Mouse (Mus musculus) megakaryocyte, embryonic 14.5 days (primary cell): ENCODE results near the gene Nploc4. TPM values are rescaled to one million over a fixed set of nuclear protein-coding genes. Genes with fewer than 3 reads are reported as not detected.
"Not testable (repeated sequence)": the region's sequence is repeated elsewhere in the genome, so short reads cannot be mapped to it uniquely, and the experiment has no call there.

Experiments
- H3K27me3 ChIP-seq: replicated peaks from 2 replicates; pipeline ENCODE3; 2012; ENCODE audit warnings: inconsistent platforms
- H3K36me3 ChIP-seq: replicated peaks from 2 replicates; pipeline ENCODE3; 2012; ENCODE audit warnings: low read length, inconsistent platforms, mixed read lengths
- H3K4me1 ChIP-seq: 2 replicates; pipeline ENCODE4 v1.6.1; 2012; ENCODE audit warnings: inconsistent platforms
- H3K4me3 ChIP-seq: replicated peaks from 2 replicates; pipeline ENCODE3; 2012; ENCODE audit warnings: moderate library complexity, mild to moderate bottlenecking, inconsistent platforms
- H3K9me3 ChIP-seq: 2 replicates; pipeline ENCODE4 v1.6.1; 2012; ENCODE audit warnings: inconsistent platforms
- FLI1 ChIP-seq: IDR thresholded peaks from 2 replicates; pipeline ENCODE4 v1.6.1; 2012; ENCODE audit warnings: low read length, inconsistent platforms, mixed read lengths
- GATA1 ChIP-seq: IDR thresholded peaks from 3 replicates; pipeline ENCODE4 v1.6.1; 2012; ENCODE audit warnings: mixed read lengths, low read length, inconsistent platforms, borderline replicate concordance
- polyA plus RNA-seq: library from polyadenylated mRNA; stranded (reverse); fragments of >175 nt; gene quantifications from 2 replicates; pipeline ENCODE4 v1.2.3, GENCODE M21; 2012; ENCODE audit warnings: low replicate concordance; ENCODE audit not compliant: insufficient read depth

The Nploc4 gene
- polyA plus RNA-seq, 1 experiment = 56.7 TPM

DNA sequence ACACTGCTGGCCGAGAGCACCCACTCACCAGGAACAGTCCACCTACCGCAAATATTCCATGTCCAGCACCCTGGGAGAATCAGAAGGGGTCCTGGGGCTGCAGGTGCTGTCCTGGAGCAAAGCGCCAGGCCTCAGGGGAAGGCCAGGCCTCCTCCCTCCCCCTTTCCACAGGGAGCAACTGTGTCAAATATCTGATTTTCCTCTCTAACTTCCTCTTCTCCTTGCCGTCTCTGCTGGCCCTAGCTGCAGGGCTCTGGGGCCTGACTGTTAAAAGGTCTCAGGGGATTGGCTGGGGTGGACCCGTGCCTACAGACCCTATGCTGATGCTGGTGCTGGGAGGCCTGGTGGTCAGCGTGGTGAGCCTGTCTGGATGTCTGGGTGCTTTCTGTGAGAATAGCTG lies 6.6 kb upstream of the Nploc4 start:
- peaks cover 37% of the 10 kb centered on the region for H3K4me1 ChIP-seq
- H3K4me3 ChIP-seq = no peak overlapping the region
- H3K27me3 ChIP-seq = peaks cover 11% of the 10 kb centered on the region
- TF ChIP-seq GATA1 (no peak), FLI1 (no peak)
- H3K36me3 ChIP-seq = no peaks in the 10 kb centered on the region
- H3K9me3 ChIP-seq = no peaks in the 10 kb centered on the region

GRCm38 (mm10) chr11:120442765-120443280 lies 5.3 kb upstream of the Nploc4 start:
- no peaks in the 10 kb centered on the region for H3K9me3 ChIP-seq
- no peak for TF ChIP-seq FLI1
- no peak for TF ChIP-seq GATA1
- peaks cover 11% of the 10 kb centered on the region for H3K27me3 ChIP-seq
- H3K36me3 ChIP-seq = no peaks in the 10 kb centered on the region
- no peak overlapping the region for H3K4me3 ChIP-seq
- H3K4me1 ChIP-seq = peaks cover 28% of the 10 kb centered on the region

DNA sequence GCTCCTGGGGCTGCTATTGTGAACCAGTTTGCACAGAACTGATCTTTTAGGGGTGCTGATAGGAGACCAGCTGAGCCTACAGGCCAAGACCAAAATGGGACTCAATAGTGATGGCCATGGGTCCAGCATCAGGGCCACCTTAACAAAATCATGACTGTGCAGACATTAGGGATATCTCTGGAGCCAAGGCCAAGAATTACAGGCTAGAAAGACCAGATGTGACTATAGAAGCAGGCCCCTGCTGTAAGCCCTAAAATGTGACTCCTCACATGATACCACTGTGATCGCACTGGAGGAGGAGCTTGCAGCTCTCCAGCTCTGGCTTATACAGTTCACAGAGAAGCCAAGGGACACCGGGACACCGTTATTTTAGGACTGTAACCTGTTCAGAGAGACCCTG lies 4.8 kb upstream of the Nploc4 start, which contains the start of gene Tspan10:
Gene Tspan10, plus strand, starts transcription at position 301 of the 400 bp plus-strand sequence.
- TF ChIP-seq FLI1 (no peak), GATA1 (no peak)
- H3K9me3 ChIP-seq = no peaks in the 10 kb centered on the region
- peaks cover 9% of the 10 kb centered on the region for H3K27me3 ChIP-seq
- H3K4me3 ChIP-seq = no peak within 1 kb of the TSS
- H3K4me1 ChIP-seq = peaks cover 27% of the 10 kb centered on the region
- no peaks in the 10 kb centered on the region for H3K36me3 ChIP-seq

DNA sequence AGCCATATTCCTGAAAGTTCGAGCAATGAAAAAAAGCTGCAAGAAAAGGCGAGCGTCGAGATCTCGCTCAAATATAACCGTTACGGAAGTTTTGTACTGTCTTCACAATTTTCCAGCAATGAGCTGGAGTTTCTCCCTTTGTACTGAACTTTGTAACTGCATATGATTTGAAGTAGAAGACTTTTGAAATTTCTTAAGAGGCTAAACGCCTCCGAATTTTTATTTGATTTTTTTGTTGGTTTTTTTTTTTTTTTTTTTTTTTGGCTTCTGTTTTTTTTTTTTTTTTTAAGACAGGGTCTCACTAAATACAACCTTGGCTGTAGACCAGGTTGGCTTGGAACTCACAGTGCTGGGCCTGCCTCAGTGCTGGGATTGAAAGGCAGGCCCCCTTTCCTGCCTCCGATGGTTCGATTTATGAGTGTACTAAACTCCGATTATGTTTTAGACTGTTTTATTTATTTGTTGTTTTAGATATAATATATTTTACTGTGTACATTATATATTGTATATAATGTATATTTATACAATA lies 413 bp upstream of the Nploc4 start:
- H3K27me3 ChIP-seq = no peaks in the 10 kb centered on the region
- H3K4me1 ChIP-seq = peaks cover 24% of the 10 kb centered on the region
- peaks cover 25% of the 10 kb centered on the region for H3K36me3 ChIP-seq
- TF ChIP-seq GATA1 = no peak
- TF ChIP-seq FLI1 = no peak
- no peaks in the 10 kb centered on the region for H3K9me3 ChIP-seq
- peak overlapping the region; percentile 98 for H3K4me3 ChIP-seq

DNA sequence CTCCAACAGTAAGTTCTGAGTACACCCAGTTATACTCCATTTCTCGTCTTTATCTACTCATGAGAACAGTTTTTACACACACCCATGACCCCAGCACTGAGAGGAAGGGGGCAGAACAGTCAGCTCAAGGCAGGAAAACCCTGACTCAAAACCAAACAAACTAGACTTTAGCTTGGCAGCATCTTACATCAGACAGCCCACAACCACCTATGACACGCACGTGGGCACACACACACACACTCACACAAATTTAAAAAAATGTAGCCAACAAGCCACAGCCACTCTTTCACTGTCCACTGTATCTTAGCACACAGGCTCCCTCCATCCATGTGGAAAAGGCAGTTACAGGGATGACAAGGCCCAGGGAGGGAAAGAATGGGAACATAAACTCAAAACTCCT lies 10.8 kb downstream of the Nploc4 start:
- no peaks in the 10 kb centered on the region for H3K27me3 ChIP-seq
- no peak overlapping the region for H3K4me3 ChIP-seq
- TF ChIP-seq GATA1 = no peak
- TF ChIP-seq FLI1 = no peak
- peaks cover 95% of the 10 kb centered on the region for H3K36me3 ChIP-seq
- H3K4me1 ChIP-seq = peaks cover 36% of the 10 kb centered on the region
- no peaks in the 10 kb centered on the region for H3K9me3 ChIP-seq

DNA sequence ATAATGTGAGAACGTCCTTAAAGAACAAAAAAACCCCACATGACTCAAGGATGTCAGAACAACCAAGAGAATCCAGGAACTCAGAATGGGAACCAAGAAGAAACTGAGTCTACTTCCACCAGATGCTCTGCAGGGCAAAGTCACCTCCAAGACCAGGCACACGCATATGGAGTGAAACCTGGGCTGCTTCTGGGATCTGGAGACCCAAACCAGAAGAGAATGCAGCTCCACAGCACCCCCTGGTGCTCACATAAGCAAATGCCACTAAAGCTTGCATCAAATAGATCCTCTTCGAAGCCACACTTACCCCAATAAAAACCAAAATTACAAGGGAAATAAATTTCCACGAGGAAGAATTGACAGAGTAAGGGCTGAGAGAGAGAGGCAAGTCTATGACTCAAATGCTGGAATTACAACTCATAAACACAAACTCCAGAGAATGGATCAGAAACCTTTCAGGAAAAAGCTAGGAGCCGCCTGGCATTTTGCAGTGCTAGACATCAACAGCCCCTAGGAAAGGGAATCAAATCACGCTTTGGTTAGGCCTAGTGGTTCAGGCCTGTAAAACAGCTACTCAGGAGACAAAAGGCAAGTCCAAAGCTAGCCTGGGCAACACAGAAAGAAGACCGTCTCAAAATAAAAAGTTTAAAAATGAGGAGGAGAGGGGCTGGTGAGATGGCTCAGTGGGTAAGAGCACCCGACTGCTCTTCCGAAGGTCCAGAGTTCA lies 13.8 kb downstream of the Nploc4 start:
- Histone ChIP-seq H3K9me3 (no peaks in the 10 kb centered on the region), H3K4me3 (no peak overlapping the region), H3K4me1 (peaks cover 44% of the 10 kb centered on the region), H3K36me3 (peaks cover 95% of the 10 kb centered on the region), H3K27me3 (no peaks in the 10 kb centered on the region)
- TF ChIP-seq GATA1 = no peak
- TF ChIP-seq FLI1 = no peak

DNA sequence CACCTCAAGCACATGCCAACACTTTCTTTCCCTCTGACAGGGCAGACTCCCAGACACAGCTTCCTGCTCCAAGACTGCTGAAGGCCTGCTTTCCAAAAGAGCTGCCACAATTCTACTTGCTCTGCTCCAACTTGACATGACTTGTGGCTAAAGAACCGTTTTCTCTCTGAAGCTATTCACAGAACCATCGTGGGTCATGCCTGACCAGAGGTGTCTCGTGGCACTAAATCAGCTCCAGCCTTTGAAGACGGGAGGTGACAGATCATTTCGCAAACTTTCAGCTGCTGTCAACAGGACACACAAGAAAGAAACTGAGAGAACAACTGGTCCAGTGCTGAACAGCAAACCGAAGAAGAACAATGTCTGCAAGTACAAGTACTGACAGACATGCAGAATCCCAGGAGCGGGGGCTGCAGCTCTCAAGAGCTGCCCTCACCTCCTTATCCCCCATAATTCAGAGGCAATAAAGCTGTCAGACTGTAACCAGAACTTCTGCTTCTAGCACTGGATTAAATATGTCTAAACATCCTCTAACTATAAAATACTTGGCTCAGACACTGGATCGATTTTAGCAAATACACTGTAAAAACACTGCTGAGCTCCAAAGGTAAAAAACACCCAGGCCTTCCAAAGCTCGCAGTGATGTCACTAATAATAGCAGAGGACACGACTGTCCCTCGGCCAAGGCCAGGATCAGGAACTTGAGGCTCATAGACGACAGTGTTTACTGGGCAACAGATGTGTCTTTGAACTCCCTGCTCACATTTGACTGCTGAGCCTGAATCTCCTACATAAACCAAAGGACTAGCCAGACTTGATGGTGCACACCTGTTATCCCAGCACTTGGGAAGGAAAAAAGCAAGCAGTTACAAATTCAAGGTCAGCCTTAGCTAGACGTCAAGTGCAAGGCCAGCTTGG lies 14.6 kb downstream of the Nploc4 start:
- no peak for TF ChIP-seq GATA1
- no peak for TF ChIP-seq FLI1
- H3K4me3 ChIP-seq = no peak overlapping the region

GRCm38 (mm10) chr11:120418592-120418991 lies 18.9 kb downstream of the Nploc4 start:
- Histone ChIP-seq H3K4me1 (peaks cover 27% of the 10 kb centered on the region), H3K36me3 (peaks cover 95% of the 10 kb centered on the region), H3K4me3 (no peak overlapping the region), H3K27me3 (no peaks in the 10 kb centered on the region), H3K9me3 (no peaks in the 10 kb centered on the region)
- TF ChIP-seq FLI1 = no peak
- TF ChIP-seq GATA1 = no peak

More for the DNA sequence above, 14.6 kb downstream of the Nploc4 start:
- peaks cover 95% of the 10 kb centered on the region for H3K36me3 ChIP-seq
- H3K4me1 ChIP-seq = peaks cover 39% of the 10 kb centered on the region
- H3K9me3 ChIP-seq = no peaks in the 10 kb centered on the region
- no peaks in the 10 kb centered on the region for H3K27me3 ChIP-seq

GRCm38 (mm10) chr11:120417852-120418251 lies 19.7 kb downstream of the Nploc4 start:
- H3K36me3 ChIP-seq = peaks cover 95% of the 10 kb centered on the region
- H3K9me3 ChIP-seq = no peaks in the 10 kb centered on the region
- no peak for TF ChIP-seq FLI1
- no peak for TF ChIP-seq GATA1
- no peaks in the 10 kb centered on the region for H3K27me3 ChIP-seq
- H3K4me3 ChIP-seq = no peak overlapping the region
- peaks cover 19% of the 10 kb centered on the region for H3K4me1 ChIP-seq

DNA sequence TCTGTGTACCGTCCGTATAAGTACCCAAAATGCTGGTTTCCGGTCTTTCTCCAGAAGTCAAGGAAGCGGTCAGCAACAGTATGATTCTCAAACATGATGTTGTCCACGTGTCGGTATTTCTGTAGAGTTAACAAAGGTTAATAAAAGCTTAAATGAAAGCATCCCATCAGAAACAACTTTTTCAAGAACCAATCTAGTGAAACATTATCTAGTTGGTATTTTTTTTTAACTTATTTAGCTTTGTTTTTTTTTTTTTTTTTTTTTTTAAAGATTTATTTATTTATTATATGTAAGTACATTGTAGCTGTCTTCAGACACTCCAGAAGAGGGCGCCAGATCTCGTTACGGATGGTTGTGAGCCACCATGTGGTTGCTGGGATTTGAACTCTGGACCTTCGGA lies 23.9 kb downstream of the Nploc4 start:
- not testable (repeated sequence) for H3K4me3 ChIP-seq, H3K27me3 ChIP-seq, H3K4me1 ChIP-seq, H3K9me3 ChIP-seq
- H3K36me3 ChIP-seq = peaks cover 96% of the 10 kb centered on the region
